9 mouse cellular contexts compared by ENCODE assay signal in the genomic region with DNA sequence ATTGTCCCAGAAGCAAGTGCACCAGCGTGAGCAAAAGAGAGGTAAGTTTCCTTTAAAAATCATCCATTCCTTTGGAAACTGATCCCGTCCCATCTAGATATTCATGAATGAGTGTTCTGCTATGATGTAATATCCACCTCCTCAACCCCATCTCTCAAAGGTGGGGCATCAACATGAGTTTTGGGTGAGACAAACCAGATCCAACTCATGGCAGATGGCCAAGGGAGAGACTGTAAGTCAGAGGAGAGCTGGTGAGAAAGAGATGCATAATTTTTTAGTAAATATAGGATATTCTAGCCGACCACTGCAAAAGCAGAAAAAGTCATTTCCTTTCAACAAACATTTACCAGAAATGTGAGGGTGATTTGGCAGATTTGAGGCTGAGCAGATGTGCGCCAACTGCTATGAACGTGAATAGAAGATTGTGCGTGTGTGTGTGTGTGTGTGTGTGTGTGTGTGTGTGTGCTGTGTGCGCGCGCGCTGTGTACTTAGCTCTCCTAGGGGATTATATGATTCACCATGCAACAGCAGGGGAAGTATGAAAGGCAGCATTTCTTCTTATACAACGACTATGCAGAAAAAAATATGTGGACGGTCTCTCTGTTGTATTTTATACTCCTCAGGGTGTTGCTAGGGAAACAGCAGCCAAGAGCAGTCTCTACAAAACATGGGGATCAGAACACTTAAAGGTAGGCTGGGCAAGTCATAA. TPM values are rescaled to one million over a fixed set of nuclear protein-coding genes. Genes with fewer than 3 reads are reported as not detected.
A peak's percentile ranks its signal among the peaks of the same experiment; 100 is the strongest.
DNase-seq lines count a peak whose midpoint lies in the region; ATAC-seq lines count a peak whose summit lies in the region.
"Had no signal": no experiment of that assay in that cellular context is flagged by ENCODE, and none has a peak within 500 bp of the region (broad histone marks: within the 10 kb centered on the region; RNA-seq: fewer than 3 reads in every experiment).

No protein-coding gene starts in this region.

- no peak overlapping the region for H3K9ac ChIP-seq in embryonic facial prominence, embryonic 12.5 days
- H3K9ac ChIP-seq in midbrain, embryonic 14.5 days (replicated peaks; ENCODE audit: low read length) = no peak overlapping the region

- H3K36me3 ChIP-seq in embryonic facial prominence, embryonic 12.5 days = no peaks in the 10 kb centered on the region
- no peaks in the 10 kb centered on the region for H3K36me3 ChIP-seq in midbrain, embryonic 14.5 days (ENCODE audit: control insufficient read depth, insufficient read depth, low read length)

- no peaks in the 10 kb centered on the region for H3K27me3 ChIP-seq in embryonic facial prominence, embryonic 12.5 days
- H3K27me3 ChIP-seq in midbrain, embryonic 14.5 days (ENCODE audit: control insufficient read depth, insufficient read depth, low read length) = no peaks in the 10 kb centered on the region

- no peak overlapping the region for H3K27ac ChIP-seq in embryonic facial prominence, embryonic 12.5 days
- H3K27ac ChIP-seq in midbrain, embryonic 14.5 days (replicated peaks; ENCODE audit: low read depth, low read length) = no peak overlapping the region

- WGBS in embryonic facial prominence, embryonic 12.5 days = 58% methylated on average over 12 of the region's 12 CpGs
- 52% methylated on average over 12 of the region's 12 CpGs for WGBS in midbrain, embryonic 14.5 days

- no peaks in the 10 kb centered on the region for H3K4me1 ChIP-seq in embryonic facial prominence, embryonic 12.5 days
- no peaks in the 10 kb centered on the region for H3K4me1 ChIP-seq in midbrain, embryonic 14.5 days (ENCODE audit: control insufficient read depth, insufficient read depth, low read length)

- DNase-seq in gastrocnemius, postnatal 10 days = peak; percentile 9
- DNase-seq in gastrocnemius, adult 8-10 months (ENCODE audit: low spot score in 2 of 2) = no peak
- peak; percentile 50 for DNase-seq in midbrain, embryonic 14.5 days
- no peak for DNase-seq in cerebellum, adult 9-11 months
- DNase-seq in kidney, adult 11 months = no peak

- H3K9me3 ChIP-seq in embryonic facial prominence, embryonic 12.5 days = no peaks in the 10 kb centered on the region
- no peaks in the 10 kb centered on the region for H3K9me3 ChIP-seq in midbrain, embryonic 14.5 days (ENCODE audit: control insufficient read depth, low read length)

- ATAC-seq in embryonic facial prominence, embryonic 12.5 days (ENCODE audit: insufficient number of reproducible peaks, insufficient read depth, low FRiP score, low TSS enrichment) = peak; percentile 69; the same call in 1 of the 2 replicates
- ATAC-seq in hematopoietic stem cell, adult 5-6 weeks (replicated peaks in 1 of 2; ENCODE audit: insufficient read depth in 1 of 2, low FRiP score in 2 of 2, low TSS enrichment in 1 of 2, low read depth in 1 of 2, poor library complexity in 2 of 2, severe bottlenecking in 2 of 2) = peak; percentile 62 to 68
- ATAC-seq in midbrain, embryonic 14.5 days (ENCODE audit: low FRiP score, low TSS enrichment) = peak; percentile 66; the same call in 1 of the 2 replicates
- ATAC-seq in inflammation-experienced regulatory T-cells, adult 6 months = no peak

- H3K4me2 ChIP-seq in embryonic facial prominence, embryonic 12.5 days (replicated peaks) = no peak overlapping the region
- no peak overlapping the region for H3K4me2 ChIP-seq in midbrain, embryonic 14.5 days (ENCODE audit: low read length)

- H3K4me3 ChIP-seq in embryonic facial prominence, embryonic 12.5 days = no peak overlapping the region
- no peak overlapping the region for H3K4me3 ChIP-seq in midbrain, embryonic 14.5 days (replicated peaks; ENCODE audit: low read depth, low read length)
- H3K4me3 ChIP-seq: myocyte had no signal

RNA-seq across cellular contexts. Expression of a gene that starts 42.9 kb away (rescaled TPM):
- 10 to 100 TPM; 49.0 to 49.3 TPM for total RNA-seq in gastrocnemius, postnatal 10 days (2021)
- total RNA-seq in gastrocnemius, adult 8-10 months (2022) = 10 to 100 TPM; 33.2 to 41.7 (median 36.7) TPM
- 22.1 and 23.4 TPM in 2 replicates for polyA plus RNA-seq in embryonic facial prominence, embryonic 12.5 days (2016; fragmentation: Nextera tagmentation; extraction: Ambion mirVana)
- total RNA-seq in hematopoietic stem cell, adult 5-6 weeks (2017) = 53.5 and 55.9 TPM in 2 replicates
- 5.5 and 18.8 TPM in 2 replicates for polyA plus RNA-seq in midbrain, embryonic 14.5 days (2014; fragmentation: Nextera tagmentation; extraction: Ambion mirVana)
- 100 to 1,000 TPM in 1 of 3 experiments, 10 to 100 TPM in 2; 96.7 to 143 (median 97.0) TPM for polyA plus RNA-seq in inflammation-experienced regulatory T-cells, adult 6 months (2017; shearing (Covaris generic))

Comparison
In these comparisons a context has a peak if more than half of its experiments do, and no peak if none do; other contexts are left out.
1. DNase-seq: peak in gastrocnemius, postnatal 10 days (single experiment) and midbrain, embryonic 14.5 days (single experiment); none in gastrocnemius, adult 8-10 months (0 of 2), cerebellum, adult 9-11 months (single experiment) and kidney, adult 11 months (single experiment).